Mouse (Mus musculus): Measurements from ENCODE around the gene N4bp2l2. TPM values are rescaled to one million over a fixed set of nuclear protein-coding genes. Genes with fewer than 3 reads are reported as not detected.

The N4bp2l2 gene
- total and polyA plus RNA-seq, 3 experiments: 7.1 to 40.4 (median 39.6) TPM

GRCm38 (mm10) chr5:150598202-150599119, 67.5 kb downstream of the N4bp2l2 start:
- WGBS: 67% methylated on average over 21 of the region's 21 CpGs
- TF ChIP-seq POLR2A (IDR thresholded peaks at IDR 0.05; ENCODE audit: insufficient read depth, low read depth, low read length) (no peak), EP300 (IDR thresholded peaks at IDR 0.05; ENCODE audit: insufficient read depth, low read depth, low read length) (no peak), CTCF (IDR thresholded peaks at IDR 0.05) (no peak)
- intact Hi-C loops (cut with DNase I): no loop called here
- no peaks in the 10 kb centered on the region for H3K36me3 ChIP-seq (ENCODE audit: control insufficient read depth, insufficient read depth, low read length)
- no peak overlapping the region for H3K9ac ChIP-seq (ENCODE audit: low read depth, low read length)
- H3K27ac ChIP-seq: no peak overlapping the region
- no peaks in the 10 kb centered on the region for H3K27me3 ChIP-seq (ENCODE audit: control insufficient read depth, insufficient read depth, low read length)
- DNase-seq: no peak
- no peak overlapping the region for H3K4me3 ChIP-seq
- H3K79me2 ChIP-seq (replicated peaks; ENCODE audit: control insufficient read depth, insufficient read depth, low read length): no peaks in the 10 kb centered on the region
- H3K4me1 ChIP-seq (ENCODE audit: control insufficient read depth, insufficient read depth, low read length): no peaks in the 10 kb centered on the region

- Histone ChIP-seq H3K27ac (no peak within 1 kb of the TSS), H3K79me2 (replicated peaks; ENCODE audit: control insufficient read depth, insufficient read depth, low read length) (no peaks in the 10 kb centered on the region), H3K36me3 (ENCODE audit: control insufficient read depth, insufficient read depth, low read length) (no peaks in the 10 kb centered on the region), H3K4me3 (no peak within 1 kb of the TSS), H3K27me3 (ENCODE audit: control insufficient read depth, insufficient read depth, low read length) (no peaks in the 10 kb centered on the region), H3K4me1 (ENCODE audit: control insufficient read depth, insufficient read depth, low read length) (no peaks in the 10 kb centered on the region; the same call in 1 of the 2 replicates), H3K9ac (ENCODE audit: low read depth, low read length) (no peak within 1 kb of the TSS)
- 92% methylated on average over 7 of the region's 7 CpGs for WGBS
- intact Hi-C loops (cut with DNase I): no loop called here
- TF ChIP-seq POLR2A (IDR thresholded peaks at IDR 0.05; ENCODE audit: insufficient read depth, low read depth, low read length): no peak
- TF ChIP-seq EP300 (IDR thresholded peaks at IDR 0.05; ENCODE audit: insufficient read depth, low read depth, low read length): no peak
- no peak for TF ChIP-seq CTCF (IDR thresholded peaks at IDR 0.05)
- no peak for DNase-seq
These were observed 68.9 kb downstream of the N4bp2l2 start, which contains the start of gene N4bp2l1 for GRCm38 (mm10) chr5:150597088-150597487. N4bp2l1 (minus strand) TSS chr5:150597188.

- no peaks in the 10 kb centered on the region for H3K36me3 ChIP-seq (ENCODE audit: control insufficient read depth, insufficient read depth, low read length)
- intact Hi-C loops (cut with DNase I): no loop called here
- no peak overlapping the region for H3K4me3 ChIP-seq
- no peaks in the 10 kb centered on the region; the same call in 1 of the 2 replicates for H3K4me1 ChIP-seq (ENCODE audit: control insufficient read depth, insufficient read depth, low read length)
- H3K9ac ChIP-seq (ENCODE audit: low read depth, low read length): no peak overlapping the region
- no peaks in the 10 kb centered on the region for H3K79me2 ChIP-seq (replicated peaks; ENCODE audit: control insufficient read depth, insufficient read depth, low read length)
- peak in 1 of 2 experiments; percentile 36 for DNase-seq
- no peak for TF ChIP-seq EP300 (IDR thresholded peaks at IDR 0.05; ENCODE audit: insufficient read depth, low read depth, low read length)
- no peak for TF ChIP-seq CTCF (IDR thresholded peaks at IDR 0.05)
- no peak for TF ChIP-seq POLR2A (IDR thresholded peaks at IDR 0.05; ENCODE audit: insufficient read depth, low read depth, low read length)
- H3K27ac ChIP-seq: no peak overlapping the region
- no peaks in the 10 kb centered on the region for H3K27me3 ChIP-seq (ENCODE audit: control insufficient read depth, insufficient read depth, low read length)
- 53% methylated on average over 11 of the region's 11 CpGs for whole genome bisulfite sequencing
These were observed 70.5 kb downstream of the N4bp2l2 start for GRCm38 (mm10) chr5:150595366-150596016.

GRCm38 (mm10) chr5:150594649-150595339, 71.2 kb downstream of the N4bp2l2 start:
- TF ChIP-seq EP300 (IDR thresholded peaks at IDR 0.05; ENCODE audit: insufficient read depth, low read depth, low read length) (no peak), POLR2A (IDR thresholded peaks at IDR 0.05; ENCODE audit: insufficient read depth, low read depth, low read length) (no peak), CTCF (IDR thresholded peaks at IDR 0.05) (no peak)
- peak overlapping the region; percentile 68 for H3K4me3 ChIP-seq
- WGBS: 12% methylated on average over 17 of the region's 17 CpGs
- no peaks in the 10 kb centered on the region for H3K27me3 ChIP-seq (ENCODE audit: control insufficient read depth, insufficient read depth, low read length)
- intact Hi-C loops (cut with DNase I): loop anchor here (5.0 kb wide), 1 partner anchor 72 kb away; the partner anchor contains the start of gene Brca2
- peak overlapping the region; percentile 40 for H3K9ac ChIP-seq (ENCODE audit: low read depth, low read length)
- DNase-seq: no peak
- H3K79me2 ChIP-seq (replicated peaks; ENCODE audit: control insufficient read depth, insufficient read depth, low read length): no peaks in the 10 kb centered on the region
- no peaks in the 10 kb centered on the region for H3K36me3 ChIP-seq (ENCODE audit: control insufficient read depth, insufficient read depth, low read length)
- no peaks in the 10 kb centered on the region; the same call in 1 of the 2 replicates for H3K4me1 ChIP-seq (ENCODE audit: control insufficient read depth, insufficient read depth, low read length)
- H3K27ac ChIP-seq: peak overlapping the region; percentile 70

- intact Hi-C loops (cut with DNase I): loop anchor here (5.0 kb wide), 1 partner anchor 72 kb away; the partner anchor contains the start of gene Brca2
- H3K27me3 ChIP-seq (ENCODE audit: control insufficient read depth, insufficient read depth, low read length): no peaks in the 10 kb centered on the region
- no peaks in the 10 kb centered on the region; the same call in 1 of the 2 replicates for H3K4me1 ChIP-seq (ENCODE audit: control insufficient read depth, insufficient read depth, low read length)
- H3K9ac ChIP-seq (ENCODE audit: low read depth, low read length): peak overlapping the region; percentile 80
- peak overlapping the region; percentile 68 for H3K4me3 ChIP-seq
- DNase-seq: peak; percentile 74 to 80
- TF ChIP-seq CTCF (IDR thresholded peaks at IDR 0.05) (no peak), EP300 (IDR thresholded peaks at IDR 0.05; ENCODE audit: insufficient read depth, low read depth, low read length) (no peak), POLR2A (IDR thresholded peaks at IDR 0.05; ENCODE audit: insufficient read depth, low read depth, low read length) (no peak)
- H3K27ac ChIP-seq: peak overlapping the region; percentile 70
- H3K79me2 ChIP-seq (replicated peaks; ENCODE audit: control insufficient read depth, insufficient read depth, low read length): no peaks in the 10 kb centered on the region
- no peaks in the 10 kb centered on the region for H3K36me3 ChIP-seq (ENCODE audit: control insufficient read depth, insufficient read depth, low read length)
- under 1% methylated on average over 98 of the region's 102 CpGs for WGBS
These were observed 72.0 kb downstream of the N4bp2l2 start for GRCm38 (mm10) chr5:150593756-150594648.

Measured in heart, adult 2 months (tissue).